Mouse (Mus musculus) gastrocnemius, postnatal 36 days (tissue): ENCODE measurements around the gene Mpdu1. TPM values are rescaled to one million over a fixed set of nuclear protein-coding genes. Genes with fewer than 3 reads are reported as not detected.

ENCODE experiments used
- microRNA-seq, 2 experiments: library from miRNA; unstranded; fragments of <30 nt; microRNA quantifications; one replicate each; pipeline ENCODE4 v1.2.0; 2021
- total RNA-seq, 2 experiments: library from RNA; stranded (reverse); gene quantifications; 2 replicates each; pipeline ENCODE4 v1.2.3; 2021

The Mpdu1 gene
- total RNA-seq, 2 experiments from 2014 or later: 8.0 to 8.3 TPM

Small RNAs within 50 kb of the gene (microRNA-seq; reads per million reads assigned to microRNA genes)
- gene Mir1934: 1.4 to 3.0 reads per million in 2 experiments
- gene Mir467f: 0 reads per million in 2 experiments

Other genes with a start within 250 kb of the Mpdu1 start
- 10 to 100 TPM; 23.0 to 27.2 TPM for gene Kdm6b, start 249.0 kb downstream of the Mpdu1 start, total RNA-seq
- under 1 TPM; 0.13 to 0.27 TPM for gene Dnah2, start 113.5 kb downstream of the Mpdu1 start, total RNA-seq
- under 1 TPM; 0.23 to 0.62 TPM for gene Efnb3, start 102.4 kb downstream of the Mpdu1 start, total RNA-seq
- gene Wrap53, start 82.4 kb downstream of the Mpdu1 start, total RNA-seq: 1 to 10 TPM; 2.6 to 2.8 TPM
- gene Trp53, start 82.3 kb downstream of the Mpdu1 start, total RNA-seq: 10 to 100 TPM; 10.7 to 15.8 TPM
- 100 to 1,000 TPM; 380 to 461 TPM for gene Atp1b2, start 56.7 kb downstream of the Mpdu1 start, total RNA-seq
- not detected for gene Shbg, start 44.7 kb downstream of the Mpdu1 start, total RNA-seq
- 1 to 10 TPM; 3.0 to 3.2 TPM for gene Sat2, start 40.6 kb downstream of the Mpdu1 start, total RNA-seq
- 10 to 100 TPM; 77.7 to 91.9 TPM for gene Fxr2, start 29.7 kb downstream of the Mpdu1 start, total RNA-seq
- gene Sox15, start 7.3 kb downstream of the Mpdu1 start, total RNA-seq: not detected
- gene Cd68, start 3.5 kb upstream of the Mpdu1 start, total RNA-seq: 1 to 10 TPM; 2.6 to 3.2 TPM
- 100 to 1,000 TPM in 1 of 2 experiments, 10 to 100 TPM in 1; 74.1 to 103 TPM for gene Eif4a1, start 9.8 kb upstream of the Mpdu1 start, total RNA-seq
- gene Senp3, start 19.4 kb upstream of the Mpdu1 start, total RNA-seq: 10 to 100 TPM; 22.7 TPM
- under 1 TPM; 0.39 to 0.92 TPM for gene Tnfsf13, start 23.1 kb upstream of the Mpdu1 start, total RNA-seq
- 10 to 100 TPM in 1 of 2 experiments, 1 to 10 TPM in 1; 8.6 to 10.4 TPM for gene Tnfsf12, start 33.2 kb upstream of the Mpdu1 start, total RNA-seq
- 1 to 10 TPM; 1.3 to 1.5 TPM for gene Tnfsfm13, start 33.5 kb upstream of the Mpdu1 start, total RNA-seq
- 10 to 100 TPM; 28.7 to 29.2 TPM for gene Polr2a, start 96.0 kb upstream of the Mpdu1 start, total RNA-seq
- not detected for gene Slc35g3, start 99.3 kb upstream of the Mpdu1 start, total RNA-seq
- gene Zbtb4, start 103.3 kb upstream of the Mpdu1 start, total RNA-seq: 10 to 100 TPM; 24.3 to 26.2 TPM
- 10 to 100 TPM; 29.2 to 33.1 TPM for gene Chrnb1, start 133.3 kb upstream of the Mpdu1 start, total RNA-seq
- gene Fgf11, start 139.2 kb upstream of the Mpdu1 start, total RNA-seq: 1 to 10 TPM; 4.6 to 4.8 TPM
- under 1 TPM; 0.12 to 0.20 TPM for gene Tmem102, start 143.0 kb upstream of the Mpdu1 start, total RNA-seq
- gene Gm39566, start 152.7 kb upstream of the Mpdu1 start, total RNA-seq: not detected
- gene Spem2, start 155.8 kb upstream of the Mpdu1 start, total RNA-seq: not detected
- not detected for gene Spem1, start 159.5 kb upstream of the Mpdu1 start, total RNA-seq
- gene Nlgn2, start 175.1 kb upstream of the Mpdu1 start, total RNA-seq: 1 to 10 TPM; 2.4 to 2.9 TPM
- gene Tmem256, start 175.9 kb upstream of the Mpdu1 start, total RNA-seq: 100 to 1,000 TPM; 104 to 140 TPM
- gene Plscr3, start 183.7 kb upstream of the Mpdu1 start, total RNA-seq: 10 to 100 TPM; 10.6 to 11.2 TPM
- gene Tnk1, start 196.1 kb upstream of the Mpdu1 start, total RNA-seq: not detected
- not detected for gene Tmem95, start 215.4 kb upstream of the Mpdu1 start, total RNA-seq
- gene Kctd11, start 218.8 kb upstream of the Mpdu1 start, total RNA-seq: 1 to 10 TPM; 1.3 to 1.5 TPM
- gene Acap1, start 232.9 kb upstream of the Mpdu1 start, total RNA-seq: 1 to 10 TPM in 1 of 2 experiments, under 1 TPM in 1; 0.27 to 1.1 TPM
- gene 2810408A11Rik, start 238.3 kb upstream of the Mpdu1 start, total RNA-seq: under 1 TPM in 1 of 2 experiments, not detected in 1; 0.59 TPM
- 10 to 100 TPM; 22.9 to 23.1 TPM for gene Neurl4, start 238.4 kb upstream of the Mpdu1 start, total RNA-seq